Comparison of ENCODE assay signal across 14 mouse cellular contexts in the genomic region with DNA sequence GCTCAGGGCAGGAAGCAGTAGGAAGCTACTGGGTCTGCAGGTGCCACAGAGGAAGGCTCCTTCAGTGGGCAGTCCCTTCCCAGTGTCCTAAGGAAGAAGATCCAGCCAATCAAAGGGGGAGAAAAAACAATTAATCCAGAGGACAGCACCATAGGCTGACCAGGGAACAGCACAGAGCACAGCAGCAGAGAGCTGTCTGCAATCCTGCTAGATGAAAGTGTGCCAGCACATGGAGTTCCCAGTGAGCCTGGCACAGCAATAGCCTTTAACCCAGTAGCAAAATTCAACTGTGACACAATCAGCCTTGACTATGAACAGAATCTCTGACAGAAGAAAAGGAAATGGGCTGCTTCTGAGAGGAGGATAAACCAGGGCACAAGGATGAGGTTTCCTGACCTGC. TPM values are rescaled to one million over a fixed set of nuclear protein-coding genes. Genes with fewer than 3 reads are reported as not detected.
DNase-seq lines count a peak whose midpoint lies in the region; ATAC-seq and TF ChIP-seq lines count a peak whose summit lies in the region.
"Had no signal": no experiment of that assay in that cellular context is flagged by ENCODE, and none has a peak within 500 bp of the region (broad histone marks: within the 10 kb centered on the region; RNA-seq: fewer than 3 reads in every experiment).

No protein-coding gene starts in this region.

- peak overlapping the region; percentile 65; the same call in 1 of the 2 replicates for H3K27ac ChIP-seq in left cerebral cortex, adult 2 months
- peak overlapping the region; percentile 44; the same call in 1 of the 2 replicates for H3K27ac ChIP-seq in forebrain, embryonic 15.5 days (replicated peaks)
- no peak overlapping the region for H3K27ac ChIP-seq in midbrain, embryonic 15.5 days
- H3K27ac ChIP-seq: embryonic facial prominence, embryonic 15.5 days; macrophage had no signal

- H3K36me3 ChIP-seq in forebrain, embryonic 15.5 days: no peaks in the 10 kb centered on the region
- H3K36me3 ChIP-seq in midbrain, embryonic 15.5 days (replicated peaks): no peaks in the 10 kb centered on the region
- H3K36me3 ChIP-seq: embryonic facial prominence, embryonic 15.5 days had no signal

- no peak overlapping the region for H3K4me2 ChIP-seq in forebrain, embryonic 15.5 days (replicated peaks)
- H3K4me2 ChIP-seq in midbrain, embryonic 15.5 days: no peak overlapping the region
- H3K4me2 ChIP-seq: embryonic facial prominence, embryonic 15.5 days; liver, embryonic 11.5 days had no signal

- H3K4me3 ChIP-seq in left cerebral cortex, adult 2 months: no peak overlapping the region
- no peak overlapping the region for H3K4me3 ChIP-seq in forebrain, embryonic 15.5 days
- no peak overlapping the region for H3K4me3 ChIP-seq in midbrain, embryonic 15.5 days
- H3K4me3 ChIP-seq: embryonic facial prominence, embryonic 15.5 days had no signal

- DNase-seq in left cerebral cortex, adult 2 months (ENCODE audit: extremely low spot score in 1 of 2, low spot score in 2 of 2): no peak
- no peak for DNase-seq in left cerebral cortex, postnatal 36 days (ENCODE audit: low spot score in 2 of 2)
- DNase-seq in brain, adult 2 months (ENCODE audit: low read depth, low spot score): peak; percentile 47
- DNase-seq in spleen, postnatal 14 days (ENCODE audit: low spot score in 2 of 2): no peak
- no peak for DNase-seq in lung, adult 18-20 months
- no peak for DNase-seq in frontal cortex, postnatal 25 days (ENCODE audit: low spot score in 2 of 2)
- DNase-seq: cerebellum, adult 9-10 months; thymus, postnatal 25 days had no signal

- intact Hi-C loops in left cerebral cortex, adult 2 months (cut with DNase I): no loop called here
- intact Hi-C loops in left cerebral cortex, postnatal 36 days (cut with DNase I): no loop called here

- H3K9me3 ChIP-seq in forebrain, embryonic 15.5 days: no peaks in the 10 kb centered on the region
- no peaks in the 10 kb centered on the region for H3K9me3 ChIP-seq in midbrain, embryonic 15.5 days
- H3K9me3 ChIP-seq: embryonic facial prominence, embryonic 15.5 days had no signal

- no peak for TF ChIP-seq CTCF in left cerebral cortex, adult 2 months (IDR thresholded peaks at IDR 0.05)

- peaks cover 17% of the 10 kb centered on the region for H3K4me1 ChIP-seq in forebrain, embryonic 15.5 days
- H3K4me1 ChIP-seq in midbrain, embryonic 15.5 days: peaks cover 20% of the 10 kb centered on the region

- no peaks in the 10 kb centered on the region for H3K27me3 ChIP-seq in forebrain, embryonic 15.5 days
- H3K27me3 ChIP-seq in midbrain, embryonic 15.5 days (replicated peaks): no peaks in the 10 kb centered on the region
- H3K27me3 ChIP-seq: embryonic facial prominence, embryonic 15.5 days had no signal

- H3K9ac ChIP-seq in forebrain, embryonic 15.5 days (replicated peaks): no peak overlapping the region
- no peak overlapping the region for H3K9ac ChIP-seq in midbrain, embryonic 15.5 days
- H3K9ac ChIP-seq: embryonic facial prominence, embryonic 15.5 days had no signal

- ATAC-seq in forebrain, embryonic 15.5 days (replicated peaks): no peak; the same call in 1 of the 2 replicates
- ATAC-seq in midbrain, embryonic 15.5 days (replicated peaks): peak; percentile 48; the same call in 1 of the 2 replicates
- ATAC-seq: intestine, embryonic 16.5 days had no signal

RNA-seq across cellular contexts. Expression of a gene that starts 9.8 kb away (rescaled TPM):
- total RNA-seq in left cerebral cortex, adult 2 months (2021): 10 to 100 TPM; 75.9 to 79.0 TPM
- 10 to 100 TPM; 74.4 to 91.7 TPM for total RNA-seq in left cerebral cortex, postnatal 36 days (2021)
- polyA plus RNA-seq in forebrain, embryonic 15.5 days (2015; fragmentation: Nextera tagmentation; extraction: Ambion mirVana): 145 and 146 TPM in 2 replicates
- 173 and 185 TPM in 2 replicates for polyA plus RNA-seq in midbrain, embryonic 15.5 days (2015; fragmentation: Nextera tagmentation; extraction: Ambion mirVana)

RNA-seq across cellular contexts. Expression of a gene that starts 58.1 kb away (rescaled TPM):
- total RNA-seq in left cerebral cortex, adult 2 months (2021): 1 to 10 TPM; 3.6 to 4.4 TPM
- 1 to 10 TPM; 3.3 to 4.6 TPM for total RNA-seq in left cerebral cortex, postnatal 36 days (2021)
- polyA plus RNA-seq in forebrain, embryonic 15.5 days (2015; fragmentation: Nextera tagmentation; extraction: Ambion mirVana): 11.7 and 12.1 TPM in 2 replicates
- polyA plus RNA-seq in midbrain, embryonic 15.5 days (2015; fragmentation: Nextera tagmentation; extraction: Ambion mirVana): 16.7 and 16.8 TPM in 2 replicates
